Mouse (Mus musculus) heart, embryonic 11.5 days (tissue): ENCODE results near the gene Ezr. TPM values are rescaled to one million over a fixed set of nuclear protein-coding genes. Genes with fewer than 3 reads are reported as not detected.
"Not testable (repeated sequence)": the region's sequence is repeated elsewhere in the genome, so short reads cannot be mapped to it uniquely, and the experiment has no call there.

Source experiments
- ATAC-seq: fragments of 200-750 bp; cut with Nextera tagmentation; replicated peaks from 2 replicates; pipeline ENCODE4 v1.8.0; 2017; ENCODE audit warnings: moderate library complexity; ENCODE audit not compliant: insufficient number of reproducible peaks, low FRiP score, low TSS enrichment
- H3K27ac ChIP-seq: fragments of 300-500 bp; sonication (generic); 2 replicates; pipeline ENCODE4 v1.5.1; 2014; ENCODE audit warnings: mild to moderate bottlenecking, low read depth, low read length
- H3K27me3 ChIP-seq: fragments of 300-500 bp; sonication (generic); 2 replicates; pipeline ENCODE4 v1.6.1; 2014; ENCODE audit warnings: mild to moderate bottlenecking, low read length, mixed read lengths; ENCODE audit not compliant: control insufficient read depth, insufficient read depth
- H3K36me3 ChIP-seq: fragments of 300-500 bp; sonication (generic); 2 replicates; pipeline ENCODE4 v1.6.1; 2014; ENCODE audit warnings: mild to moderate bottlenecking, low read length, moderate library complexity, mixed read lengths; ENCODE audit not compliant: control insufficient read depth, insufficient read depth
- H3K4me1 ChIP-seq: fragments of 300-500 bp; sonication (generic); 2 replicates; pipeline ENCODE4 v1.6.1; 2014; ENCODE audit warnings: low read length; ENCODE audit not compliant: control insufficient read depth, insufficient read depth
- H3K4me2 ChIP-seq: fragments of 300-500 bp; sonication (generic); 2 replicates; pipeline ENCODE4 v1.6.1; 2014; ENCODE audit warnings: mild to moderate bottlenecking, moderate library complexity
- H3K4me3 ChIP-seq: fragments of 300-500 bp; sonication (generic); 2 replicates; pipeline ENCODE4 v1.5.1; 2014; ENCODE audit warnings: low read depth, low read length
- H3K9ac ChIP-seq: fragments of 300-500 bp; sonication (generic); 2 replicates; pipeline ENCODE4 v1.6.1; 2014; ENCODE audit warnings: mild to moderate bottlenecking, low read depth, low read length, moderate library complexity
- H3K9me3 ChIP-seq: fragments of 300-500 bp; sonication (generic); replicated peaks from 2 replicates; pipeline ENCODE4 v1.6.1; 2016; ENCODE audit warnings: low read length; ENCODE audit not compliant: control insufficient read depth
- WGBS: fragments of 180-500 bp; shearing (Covaris S2); extraction: QIAGEN DNeasy Blood & Tissue Kit; methylation state at CpG from one replicate; pipeline ENCODE4 v1.1.7; 2014; ENCODE audit not compliant: insufficient replicate concordance; 5-methylcytosine and 5-hydroxymethylcytosine counted together
- polyA plus RNA-seq: library from polyadenylated mRNA; unstranded; fragments of >200 nt; fragmentation: Nextera tagmentation; extraction: Ambion mirVana; gene quantifications from 2 replicates; pipeline ENCODE4 v1.2.1, GENCODE M21; 2014

Gene Ezr
- polyA plus RNA-seq, 1 experiment from 2014 or later = 89.2 TPM

GRCm38 (mm10) chr17:6695712-6696111 lies 86.9 kb downstream of the Ezr start:
- WGBS = 75% methylated on average over 9 of the region's 9 CpGs
- ATAC-seq, H3K4me1 ChIP-seq, H3K9ac ChIP-seq, H3K4me3 ChIP-seq, H3K27ac ChIP-seq, H3K36me3 ChIP-seq, H3K27me3 ChIP-seq, H3K4me2 ChIP-seq, H3K9me3 ChIP-seq: not testable (repeated sequence)

GRCm38 (mm10) chr17:6691596-6691995 lies 91.0 kb downstream of the Ezr start:
- H3K36me3 ChIP-seq, ATAC-seq, H3K9ac ChIP-seq, H3K9me3 ChIP-seq, H3K4me3 ChIP-seq, H3K4me2 ChIP-seq, H3K4me1 ChIP-seq, H3K27me3 ChIP-seq, H3K27ac ChIP-seq: not testable (repeated sequence)
- 9% methylated on average over 2 of the region's 2 CpGs for WGBS

- not testable (repeated sequence) for H3K4me3 ChIP-seq, H3K27ac ChIP-seq, ATAC-seq, H3K4me1 ChIP-seq, H3K4me2 ChIP-seq, H3K9me3 ChIP-seq, H3K36me3 ChIP-seq, H3K27me3 ChIP-seq, H3K9ac ChIP-seq
- WGBS = 96% methylated on average over 3 of the region's 4 CpGs
Observed at GRCm38 (mm10) chr17:6689344-6689743, 93.2 kb downstream of the Ezr start.

Other genes starting within 250 kb of the Ezr start
- 18.1 and 25.8 TPM in 2 replicates for gene Dynlt1c, start 181.1 kb downstream of the Ezr start, polyA plus RNA-seq
- 232 and 254 TPM in 2 replicates for gene Dynlt1f, start 126.9 kb downstream of the Ezr start, polyA plus RNA-seq
- 0.11 TPM in 1 of 2 replicates, not detected in the other for gene Sytl3, start 123.7 kb downstream of the Ezr start, polyA plus RNA-seq
- 60.4 and 64.6 TPM in 2 replicates for gene Rsph3b, start 165.9 kb upstream of the Ezr start, polyA plus RNA-seq
- 33.8 and 33.9 TPM in 2 replicates for gene Tagap1, start 178.4 kb upstream of the Ezr start, polyA plus RNA-seq
- gene Rnaset2b, start 187.8 kb upstream of the Ezr start, polyA plus RNA-seq = 225 and 237 TPM in 2 replicates
- 0.31 TPM in 1 of 2 replicates, not detected in the other for gene Gm49721, start 196.1 kb upstream of the Ezr start, polyA plus RNA-seq
- not detected in 2 replicates for gene Gm1604a, start 242.8 kb upstream of the Ezr start, polyA plus RNA-seq